Comparison of ENCODE assay signal across 19 mouse cellular contexts in genomic region chr7:88259155-88259925, GRCm38 (mm10).
"Had no signal": no experiment of that assay in that cellular context is flagged by ENCODE, and none has a peak within 500 bp of the region (broad histone marks: within the 10 kb centered on the region; RNA-seq: fewer than 3 reads in every experiment).

No protein-coding gene starts in this region.

- H3K4me1 ChIP-seq: liver, embryonic 13.5 days; neural tube, embryonic 12.5 days; neural tube, embryonic 15.5 days; stomach, embryonic 15.5 days had no signal

- H3K27ac ChIP-seq: kidney, postnatal 0 days; layer of hippocampus, adult 2 months; left cerebral cortex, adult 2 months; liver, embryonic 13.5 days; neural tube, embryonic 12.5 days; neural tube, embryonic 15.5 days; stomach, embryonic 15.5 days had no signal

- H3K36me3 ChIP-seq: liver, embryonic 13.5 days; neural tube, embryonic 12.5 days; neural tube, embryonic 15.5 days; stomach, embryonic 15.5 days had no signal

- H3K9me3 ChIP-seq: liver, embryonic 13.5 days; neural tube, embryonic 12.5 days; neural tube, embryonic 15.5 days; stomach, embryonic 15.5 days had no signal

- H3K4me3 ChIP-seq: layer of hippocampus, adult 2 months; left cerebral cortex, adult 2 months; liver, embryonic 13.5 days; neural tube, embryonic 12.5 days; neural tube, embryonic 15.5 days; stomach, embryonic 15.5 days had no signal

- H3K4me2 ChIP-seq: liver, embryonic 13.5 days; midbrain, embryonic 11.5 days; neural tube, embryonic 12.5 days; neural tube, embryonic 15.5 days; stomach, embryonic 15.5 days had no signal

- H3K9ac ChIP-seq: liver, embryonic 13.5 days; neural tube, embryonic 12.5 days; neural tube, embryonic 15.5 days; stomach, embryonic 15.5 days had no signal

- H3K27me3 ChIP-seq: liver, embryonic 13.5 days; neural tube, embryonic 12.5 days; neural tube, embryonic 15.5 days; stomach, embryonic 15.5 days had no signal

- DNase-seq: kidney, adult 9 months; kidney, postnatal 25 days; layer of hippocampus, postnatal 36 days; liver, embryonic 13.5 days; lung, adult 2 months; lung, postnatal 14 days; lung, postnatal 4 days; midbrain, embryonic 14.5 days; right cerebral cortex, adult 18-20 months; right cerebral cortex, postnatal 25 days; spleen, adult 18-20 months; thymus, postnatal 25 days had no signal
